Mouse (Mus musculus) liver, adult 2 months (tissue): ENCODE data around the gene Amd1. TPM values are rescaled to one million over a fixed set of nuclear protein-coding genes. Genes with fewer than 3 reads are reported as not detected.
A peak's percentile ranks its signal among the peaks of the same experiment; 100 is the strongest.

Experiments
- DNase-seq: peaks from one replicate; pipeline ENCODE4 v3.0.0-alpha.2; 2011; ENCODE audit warnings: low read depth, low spot score; ENCODE audit errors: extremely low read depth
- H3K27ac ChIP-seq: fragments of 200-500 bp; replicated peaks from 2 replicates; pipeline ENCODE4 v1.5.1; 2012; ENCODE audit warnings: low read depth, mild to moderate bottlenecking, control low read depth, inconsistent platforms, low read length; ENCODE audit not compliant: insufficient read depth
- H3K27me3 ChIP-seq: fragments of 200-500 bp; 2 replicates; pipeline ENCODE4 v1.6.1; 2012; ENCODE audit warnings: mild to moderate bottlenecking, moderate library complexity, low read length, inconsistent platforms; ENCODE audit not compliant: control insufficient read depth, insufficient read depth
- H3K36me3 ChIP-seq: fragments of 200-500 bp; 2 replicates; pipeline ENCODE4 v1.6.1; 2012; ENCODE audit warnings: low read length, inconsistent platforms; ENCODE audit not compliant: control insufficient read depth, insufficient read depth
- H3K4me1 ChIP-seq: fragments of 200-500 bp; 2 replicates; pipeline ENCODE4 v1.6.1; 2011; ENCODE audit warnings: low read length; ENCODE audit not compliant: control insufficient read depth, insufficient read depth
- H3K4me3 ChIP-seq: fragments of 200-500 bp; 2 replicates; pipeline ENCODE4 v1.5.1; 2011; ENCODE audit warnings: low read depth, mild to moderate bottlenecking, control low read depth, low read length, moderate library complexity; ENCODE audit not compliant: insufficient read depth
- H3K79me2 ChIP-seq: fragments of 200-500 bp; 2 replicates; pipeline ENCODE4 v1.6.1; 2012; ENCODE audit warnings: inconsistent platforms, mild to moderate bottlenecking, low read length, moderate library complexity; ENCODE audit not compliant: control insufficient read depth, insufficient read depth
- H3K9ac ChIP-seq: fragments of 200-500 bp; 2 replicates; pipeline ENCODE4 v1.6.1; 2012; ENCODE audit warnings: low read depth, mild to moderate bottlenecking, control low read depth, inconsistent platforms, low read length
- CTCF ChIP-seq: fragments of 200-500 bp; IDR thresholded peaks from 2 replicates; pipeline ENCODE4 v1.5.1; 2011; ENCODE audit warnings: low read depth, low read length, control low read depth
- POLR2A ChIP-seq: fragments of 200-500 bp; IDR thresholded peaks from 2 replicates; pipeline ENCODE4 v1.6.1; 2011; ENCODE audit warnings: low read length, control low read depth; ENCODE audit not compliant: insufficient read depth; ENCODE audit errors: extremely low read depth
- WGBS: fragments of 180-500 bp; shearing (Covaris S2); methylation state at CpG from one replicate; pipeline ENCODE4 v1.1.7; 2018; 5-methylcytosine and 5-hydroxymethylcytosine counted together
- polyA plus RNA-seq: library from polyadenylated mRNA; depleted of rRNA; stranded (reverse); fragments of >200 nt; gene quantifications from 2 replicates; pipeline ENCODE4 v1.2.3, GENCODE M21; 2012
- total RNA-seq: library from RNA; depleted of rRNA; stranded (reverse); fragments of >200 nt; gene quantifications from 2 replicates; pipeline ENCODE4 v1.2.3, GENCODE M21; 2014

Amd1 gene
- total and polyA plus RNA-seq, 2 experiments, result 6.9 to 27.1 TPM

GRCm38 (mm10) chr10:40256716-40257115 lies 45.3 kb downstream of the Amd1 start:
- Histone ChIP-seq H3K4me3 (peak overlapping the region; percentile 44), H3K36me3 (peaks cover 7% of the 10 kb centered on the region; the same call in 1 of the 2 replicates), H3K79me2 (no peaks in the 10 kb centered on the region), H3K27ac (no peak overlapping the region), H3K4me1 (peaks cover 6% of the 10 kb centered on the region), H3K9ac (peak overlapping the region; percentile 41; the same call in 1 of the 2 replicates), H3K27me3 (no peaks in the 10 kb centered on the region)
- 2% methylated on average over 5 of the region's 5 CpGs for WGBS
- peak; percentile 76 for DNase-seq
- TF ChIP-seq POLR2A (no peak), CTCF (no peak)

GRCm38 (mm10) chr10:40250969-40251368 lies 51.0 kb downstream of the Amd1 start:
- no peak overlapping the region for H3K4me3 ChIP-seq
- H3K27me3 ChIP-seq, result no peaks in the 10 kb centered on the region
- no peak for DNase-seq
- H3K36me3 ChIP-seq, result peaks cover 16% of the 10 kb centered on the region; the same call in 1 of the 2 replicates
- peaks cover 3% of the 10 kb centered on the region; the same call in 1 of the 2 replicates for H3K4me1 ChIP-seq
- H3K79me2 ChIP-seq, result no peaks in the 10 kb centered on the region
- WGBS, result 83% methylated on average over 6 of the region's 6 CpGs
- no peak overlapping the region for H3K27ac ChIP-seq
- TF ChIP-seq CTCF, result no peak
- no peak for TF ChIP-seq POLR2A
- H3K9ac ChIP-seq, result no peak overlapping the region

- Histone ChIP-seq H3K9ac (no peak overlapping the region), H3K27me3 (no peaks in the 10 kb centered on the region), H3K79me2 (no peaks in the 10 kb centered on the region), H3K27ac (no peak overlapping the region), H3K4me3 (no peak overlapping the region), H3K36me3 (peaks cover 16% of the 10 kb centered on the region; the same call in 1 of the 2 replicates), H3K4me1 (peaks cover 3% of the 10 kb centered on the region; the same call in 1 of the 2 replicates)
- no peak for DNase-seq
- 92% methylated on average over 9 of the region's 9 CpGs for WGBS
- TF ChIP-seq CTCF, result no peak
- no peak for TF ChIP-seq POLR2A
These were observed 52.4 kb downstream of the Amd1 start for GRCm38 (mm10) chr10:40249625-40250024.

DNA sequence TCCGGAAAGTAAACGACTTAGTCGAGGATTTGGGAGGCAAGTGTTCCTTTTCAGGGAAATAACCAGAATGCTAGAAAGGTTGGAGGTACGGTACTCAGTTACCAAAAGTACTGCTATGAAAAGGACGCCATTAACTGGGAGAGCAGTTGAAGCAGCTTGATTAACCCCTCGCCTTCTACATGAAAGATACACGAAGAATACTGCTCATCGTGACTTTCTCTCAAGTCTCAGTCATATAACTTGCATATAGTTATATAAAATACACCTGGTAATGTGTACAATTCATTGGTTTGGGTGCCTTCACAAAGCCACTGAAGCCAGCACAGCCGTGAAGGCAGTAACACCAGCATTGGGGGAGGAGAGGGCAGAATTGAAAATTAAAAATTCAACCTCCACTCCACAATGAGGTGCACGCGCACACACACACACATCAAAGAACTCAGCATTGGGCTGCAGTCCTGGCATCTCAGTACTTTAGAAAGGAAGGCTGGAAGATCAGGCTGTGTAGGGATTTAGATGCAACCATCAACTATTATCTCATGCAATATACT lies 54.7 kb downstream of the Amd1 start:
- H3K9ac ChIP-seq, result no peak overlapping the region
- no peaks in the 10 kb centered on the region for H3K79me2 ChIP-seq
- no peak overlapping the region for H3K27ac ChIP-seq
- H3K27me3 ChIP-seq, result no peaks in the 10 kb centered on the region
- peaks cover 3% of the 10 kb centered on the region; the same call in 1 of the 2 replicates for H3K4me1 ChIP-seq
- no peak for DNase-seq
- H3K4me3 ChIP-seq, result peak overlapping the region; percentile 75
- H3K36me3 ChIP-seq, result peaks cover 19% of the 10 kb centered on the region
- 27% methylated on average over 11 of the region's 11 CpGs for WGBS
- no peak for TF ChIP-seq CTCF
- no peak for TF ChIP-seq POLR2A

- under 1% methylated on average over 54 of the region's 54 CpGs for WGBS
These were observed 55.4 kb downstream of the Amd1 start, which contains the start of gene Rpf2 for GRCm38 (mm10) chr10:40246374-40247165. Rpf2 (minus strand) TSS chr10:40247036.

More at GRCm38 (mm10) chr10:40246374-40247165, 55.4 kb downstream of the Amd1 start, which contains the start of gene Rpf2:
- peaks cover 21% of the 10 kb centered on the region for H3K36me3 ChIP-seq
- peak within 1 kb of the TSS; percentile 49 for H3K9ac ChIP-seq
- H3K4me1 ChIP-seq, result peaks cover 3% of the 10 kb centered on the region; the same call in 1 of the 2 replicates
- no peaks in the 10 kb centered on the region for H3K27me3 ChIP-seq
- H3K27ac ChIP-seq, result 0 out of 2 replicates have a peak within 1 kb of the TSS, but pooled peaks have one; percentile 1
- TF ChIP-seq CTCF, result no peak
- no peaks in the 10 kb centered on the region for H3K79me2 ChIP-seq
- peak; percentile 80 for DNase-seq
- H3K4me3 ChIP-seq, result peak within 1 kb of the TSS; percentile 75
